ENCODE assay signal across 8 mouse cellular contexts in the genomic region with DNA sequence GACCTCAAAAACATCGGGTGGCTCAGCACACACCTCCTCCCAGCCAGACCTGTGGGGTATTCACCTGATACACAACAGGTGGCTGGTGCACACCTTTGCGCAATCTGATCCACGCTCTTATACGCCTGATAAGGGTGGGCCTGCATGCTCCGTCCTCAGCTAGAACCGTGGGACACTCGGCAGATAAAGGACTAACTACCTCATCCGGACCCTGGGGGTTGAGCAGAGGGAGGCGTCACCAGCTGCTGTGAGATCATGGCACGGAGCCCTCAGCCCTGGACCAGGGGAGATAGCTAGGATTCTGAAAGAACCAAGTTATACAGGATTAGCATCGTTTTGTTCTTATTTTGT. TPM values are rescaled to one million over a fixed set of nuclear protein-coding genes. Genes with fewer than 3 reads are reported as not detected.
DNase-seq lines count a peak whose midpoint lies in the region; ATAC-seq lines count a peak whose summit lies in the region.

A gene (plus strand): TSS at position 73 of the 351 bp plus-strand sequence.

- peak; percentile 45 for ATAC-seq in common myeloid progenitor, adult 5-6 weeks (replicated peaks; ENCODE audit: low read depth, poor library complexity, severe bottlenecking)
- peak; percentile 27 for ATAC-seq in inflammation-experienced regulatory T-cells, adult 6 months
- peak; percentile 12 for ATAC-seq in limb, embryonic 13.5 days (ENCODE audit: low FRiP score, low read depth)
- peak; percentile 24 for ATAC-seq in midbrain, embryonic 12.5 days (ENCODE audit: low FRiP score, low read depth)

- intact Hi-C loops in gastrocnemius, postnatal 36 days (cut with DNase I): loop anchor here (10.0 kb wide), 1 partner anchor 49 kb away; no protein-coding TSS in a partner anchor

- no peaks in the 10 kb centered on the region for H3K36me3 ChIP-seq in limb, embryonic 13.5 days
- H3K36me3 ChIP-seq in midbrain, embryonic 12.5 days: no peaks in the 10 kb centered on the region
- peaks cover 4% of the 10 kb centered on the region for H3K36me3 ChIP-seq in splenic B cell, adult 2 months (ENCODE audit: control insufficient read depth, insufficient read depth, low read length, poor library complexity, severe bottlenecking)

- H3K9me3 ChIP-seq in limb, embryonic 13.5 days: no peaks in the 10 kb centered on the region
- no peaks in the 10 kb centered on the region for H3K9me3 ChIP-seq in midbrain, embryonic 12.5 days

- peak; percentile 42 for DNase-seq in urinary bladder, postnatal 14 days (ENCODE audit: low spot score)
- no peak for DNase-seq in urinary bladder, postnatal 4 days (ENCODE audit: low spot score in 2 of 2)
- DNase-seq in gastrocnemius, postnatal 36 days: peak; percentile 47 to 49
- peak; percentile 66 for DNase-seq in splenic B cell, adult 2 months (ENCODE audit: low read depth, low spot score)

- no peaks in the 10 kb centered on the region for H3K27me3 ChIP-seq in limb, embryonic 13.5 days
- H3K27me3 ChIP-seq in midbrain, embryonic 12.5 days: no peaks in the 10 kb centered on the region
- no peaks in the 10 kb centered on the region for H3K27me3 ChIP-seq in splenic B cell, adult 2 months (ENCODE audit: control insufficient read depth, insufficient read depth, low read length, poor library complexity, severe bottlenecking)

- peak within 1 kb of the TSS; percentile 95 for H3K4me2 ChIP-seq in limb, embryonic 13.5 days (replicated peaks)
- H3K4me2 ChIP-seq in midbrain, embryonic 12.5 days (replicated peaks): peak within 1 kb of the TSS; percentile 92

- peaks cover 34% of the 10 kb centered on the region for H3K4me1 ChIP-seq in limb, embryonic 13.5 days
- peaks cover 35% of the 10 kb centered on the region for H3K4me1 ChIP-seq in midbrain, embryonic 12.5 days

- H3K4me3 ChIP-seq in limb, embryonic 13.5 days: peak within 1 kb of the TSS; percentile 76
- H3K4me3 ChIP-seq in midbrain, embryonic 12.5 days: peak within 1 kb of the TSS; percentile 79

- H3K9ac ChIP-seq in limb, embryonic 13.5 days: peak within 1 kb of the TSS; percentile 76
- H3K9ac ChIP-seq in midbrain, embryonic 12.5 days (replicated peaks): peak within 1 kb of the TSS; percentile 85

- 2% methylated on average over 11 of the region's 11 CpGs for WGBS in limb, embryonic 13.5 days
- 2% methylated on average over 11 of the region's 11 CpGs for WGBS in midbrain, embryonic 12.5 days

- peak within 1 kb of the TSS; percentile 80 for H3K27ac ChIP-seq in limb, embryonic 13.5 days
- peak within 1 kb of the TSS; percentile 95 for H3K27ac ChIP-seq in midbrain, embryonic 12.5 days (replicated peaks)

RNA-seq across cellular contexts. Expression of the gene that starts here (rescaled TPM):
- total RNA-seq in common myeloid progenitor, adult 5-6 weeks (2017): not detected in 2 replicates
- under 1 TPM in 1 of 2 experiments, not detected in 1; 0.44 TPM for total RNA-seq in gastrocnemius, postnatal 36 days (2021)
- not detected for polyA plus RNA-seq in inflammation-experienced regulatory T-cells, adult 6 months (2017; shearing (Covaris generic))
- not detected in 2 replicates for polyA plus RNA-seq in limb, embryonic 13.5 days (2015; fragmentation: Nextera tagmentation; extraction: Ambion mirVana)
- not detected in 2 replicates for polyA plus RNA-seq in midbrain, embryonic 12.5 days (2016; fragmentation: Nextera tagmentation; extraction: Ambion mirVana)

Comparison
In these comparisons a context has a peak if more than half of its experiments do, and no peak if none do; other contexts are left out.
1. DNase-seq: peak in urinary bladder, postnatal 14 days (single experiment) and splenic B cell, adult 2 months (single experiment); none in urinary bladder, postnatal 4 days (0 of 2).
2. Peak in ATAC-seq in common myeloid progenitor, adult 5-6 weeks; RNA of the gene not detected or under 1 TPM.
3. Peak in DNase-seq in gastrocnemius, postnatal 36 days; RNA of the gene not detected or under 1 TPM.
4. Peak in ATAC-seq in inflammation-experienced regulatory T-cells, adult 6 months; RNA of the gene not detected or under 1 TPM.
5. Peak in ATAC-seq, H3K4me3 ChIP-seq, H3K27ac ChIP-seq, H3K9ac ChIP-seq and H3K4me2 ChIP-seq in limb, embryonic 13.5 days; RNA of the gene not detected or under 1 TPM.
6. Peak in ATAC-seq, H3K4me3 ChIP-seq, H3K27ac ChIP-seq, H3K9ac ChIP-seq and H3K4me2 ChIP-seq in midbrain, embryonic 12.5 days; RNA of the gene not detected or under 1 TPM.
7. Peak in every context shown above with its lines, with median percentiles within 50 percentile points of each other: ATAC-seq.